Mouse (Mus musculus) liver, adult 2 months (tissue): ENCODE measurements around the gene Hmcn2. TPM values are rescaled to one million over a fixed set of nuclear protein-coding genes. Genes with fewer than 3 reads are reported as not detected.
A peak's percentile ranks its signal among the peaks of the same experiment; 100 is the strongest.

Experiments
- DNase-seq: peaks from one replicate; pipeline ENCODE4 v3.0.0-alpha.2; 2011; ENCODE audit warnings: low read depth, low spot score; ENCODE audit errors: extremely low read depth
- H3K27ac ChIP-seq: fragments of 200-500 bp; replicated peaks from 2 replicates; pipeline ENCODE4 v1.5.1; 2012; ENCODE audit warnings: low read depth, mild to moderate bottlenecking, control low read depth, inconsistent platforms, low read length; ENCODE audit not compliant: insufficient read depth
- H3K27me3 ChIP-seq: fragments of 200-500 bp; 2 replicates; pipeline ENCODE4 v1.6.1; 2012; ENCODE audit warnings: mild to moderate bottlenecking, moderate library complexity, low read length, inconsistent platforms; ENCODE audit not compliant: control insufficient read depth, insufficient read depth
- H3K36me3 ChIP-seq: fragments of 200-500 bp; 2 replicates; pipeline ENCODE4 v1.6.1; 2012; ENCODE audit warnings: low read length, inconsistent platforms; ENCODE audit not compliant: control insufficient read depth, insufficient read depth
- H3K4me1 ChIP-seq: fragments of 200-500 bp; 2 replicates; pipeline ENCODE4 v1.6.1; 2011; ENCODE audit warnings: low read length; ENCODE audit not compliant: control insufficient read depth, insufficient read depth
- H3K4me3 ChIP-seq: fragments of 200-500 bp; 2 replicates; pipeline ENCODE4 v1.5.1; 2011; ENCODE audit warnings: low read depth, mild to moderate bottlenecking, control low read depth, low read length, moderate library complexity; ENCODE audit not compliant: insufficient read depth
- H3K79me2 ChIP-seq: fragments of 200-500 bp; 2 replicates; pipeline ENCODE4 v1.6.1; 2012; ENCODE audit warnings: inconsistent platforms, mild to moderate bottlenecking, low read length, moderate library complexity; ENCODE audit not compliant: control insufficient read depth, insufficient read depth
- H3K9ac ChIP-seq: fragments of 200-500 bp; 2 replicates; pipeline ENCODE4 v1.6.1; 2012; ENCODE audit warnings: low read depth, mild to moderate bottlenecking, control low read depth, inconsistent platforms, low read length
- CTCF ChIP-seq: fragments of 200-500 bp; IDR thresholded peaks from 2 replicates; pipeline ENCODE4 v1.5.1; 2011; ENCODE audit warnings: low read depth, low read length, control low read depth
- POLR2A ChIP-seq: fragments of 200-500 bp; IDR thresholded peaks from 2 replicates; pipeline ENCODE4 v1.6.1; 2011; ENCODE audit warnings: low read length, control low read depth; ENCODE audit not compliant: insufficient read depth; ENCODE audit errors: extremely low read depth
- WGBS: fragments of 180-500 bp; shearing (Covaris S2); methylation state at CpG from one replicate; pipeline ENCODE4 v1.1.7; 2018; 5-methylcytosine and 5-hydroxymethylcytosine counted together
- polyA plus RNA-seq: library from polyadenylated mRNA; depleted of rRNA; stranded (reverse); fragments of >200 nt; gene quantifications from 2 replicates; pipeline ENCODE4 v1.2.3, GENCODE M21; 2012
- total RNA-seq: library from RNA; depleted of rRNA; stranded (reverse); fragments of >200 nt; gene quantifications from 2 replicates; pipeline ENCODE4 v1.2.3, GENCODE M21; 2014

Gene Hmcn2
- total and polyA plus RNA-seq, 2 experiments, result 0.46 to 1.8 TPM

DNA sequence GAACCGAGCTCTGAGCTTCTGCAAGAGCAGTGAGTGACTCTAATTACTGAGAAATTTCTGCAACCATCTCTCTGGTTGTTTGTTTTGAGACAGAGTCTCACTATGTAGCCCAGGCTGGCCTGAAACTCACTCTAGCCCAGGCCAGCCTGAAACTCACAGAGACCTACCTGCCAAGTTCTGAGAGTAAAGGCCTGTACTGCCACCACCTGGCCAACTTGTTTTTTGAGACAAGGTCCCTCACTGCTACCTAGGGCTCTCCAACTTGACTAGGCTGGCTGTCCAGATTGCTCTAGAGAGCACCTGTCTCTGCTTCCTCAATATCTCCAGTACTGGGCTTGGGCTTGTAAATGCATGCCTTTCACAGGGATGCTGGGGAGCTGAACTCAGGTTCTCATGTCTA is 43.1 kb upstream of the Hmcn2 start:
- DNase-seq, result no peak
- Histone ChIP-seq H3K27me3 (no peaks in the 10 kb centered on the region), H3K36me3 (no peaks in the 10 kb centered on the region), H3K27ac (no peak overlapping the region), H3K9ac (no peak overlapping the region), H3K4me1 (no peaks in the 10 kb centered on the region), H3K79me2 (no peaks in the 10 kb centered on the region), H3K4me3 (no peak overlapping the region)
- 90% methylated on average over 1 of the region's 1 CpGs for WGBS
- TF ChIP-seq CTCF (0 out of 2 replicates have a peak, but pooled peaks have one; percentile 14), POLR2A (no peak)

DNA sequence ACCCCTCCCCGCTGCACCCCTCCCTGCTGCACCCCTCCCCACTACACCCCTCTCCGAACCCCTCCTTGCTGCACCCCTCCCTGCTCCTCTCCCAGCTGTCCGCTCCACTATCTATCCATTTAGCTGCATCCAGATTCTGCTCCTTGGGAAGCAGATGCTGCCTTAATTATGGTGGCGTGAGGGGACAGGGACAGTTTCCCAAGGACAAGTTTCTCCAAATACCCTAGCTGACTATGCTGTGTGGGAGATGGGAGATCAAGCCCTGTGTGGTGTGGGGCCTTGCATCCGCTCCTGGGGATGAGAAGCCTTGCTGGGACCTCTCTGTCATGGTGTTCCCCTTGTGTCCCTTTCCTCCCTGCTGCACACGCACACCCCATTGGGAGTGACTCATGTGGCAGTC is 39.2 kb upstream of the Hmcn2 start:
- no peak overlapping the region for H3K9ac ChIP-seq
- TF ChIP-seq POLR2A (no peak), CTCF (no peak)
- no peaks in the 10 kb centered on the region for H3K36me3 ChIP-seq
- DNase-seq, result no peak
- H3K27ac ChIP-seq, result no peak overlapping the region
- H3K27me3 ChIP-seq, result no peaks in the 10 kb centered on the region
- WGBS, result 90% methylated on average over 6 of the region's 6 CpGs
- H3K4me1 ChIP-seq, result no peaks in the 10 kb centered on the region
- H3K4me3 ChIP-seq, result no peak overlapping the region
- no peaks in the 10 kb centered on the region for H3K79me2 ChIP-seq

DNA sequence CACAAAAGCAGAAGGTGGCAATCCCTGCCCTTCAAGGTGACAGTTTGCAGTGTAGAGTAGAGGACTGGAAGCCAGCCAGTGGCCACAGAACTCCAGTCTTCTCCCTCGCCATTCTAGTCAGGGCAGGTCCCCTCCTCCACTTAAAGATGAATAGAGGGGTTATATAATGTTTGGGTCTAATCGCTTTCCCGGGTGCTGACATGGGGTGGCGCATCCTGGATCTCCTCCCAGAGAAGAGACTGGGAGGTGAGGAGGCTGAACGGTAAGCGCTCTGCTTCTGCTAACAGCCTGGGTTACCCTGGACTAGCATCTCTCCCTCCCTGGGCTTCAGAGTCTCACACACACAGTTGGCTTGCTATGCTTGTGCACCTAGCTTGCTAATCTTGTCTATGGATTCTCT is 36.4 kb upstream of the Hmcn2 start:
- H3K4me1 ChIP-seq, result no peaks in the 10 kb centered on the region

DNA sequence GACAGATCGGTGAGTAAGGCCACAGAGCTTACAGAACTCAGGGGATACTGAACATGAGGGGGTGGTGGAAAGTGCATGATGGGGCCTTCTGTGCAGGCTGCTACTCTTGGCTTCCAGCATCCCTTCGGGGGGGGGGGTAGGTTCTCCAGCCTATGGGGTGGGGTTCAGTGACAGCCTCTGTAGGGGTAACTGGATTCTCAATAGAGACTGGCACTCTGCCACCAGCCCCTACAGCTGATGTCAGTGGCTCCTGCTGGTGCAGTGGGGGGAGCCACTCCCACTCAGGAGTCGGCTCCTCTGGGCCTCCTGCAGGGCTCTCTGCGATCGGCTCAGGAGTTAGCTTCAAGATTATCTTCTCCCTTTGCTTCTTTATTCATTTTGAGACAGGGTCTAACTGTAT is 35.7 kb upstream of the Hmcn2 start:
- H3K36me3 ChIP-seq, result no peaks in the 10 kb centered on the region
- no peaks in the 10 kb centered on the region for H3K27me3 ChIP-seq
- H3K4me1 ChIP-seq, result no peaks in the 10 kb centered on the region
- no peaks in the 10 kb centered on the region for H3K79me2 ChIP-seq
- no peak overlapping the region for H3K27ac ChIP-seq
- H3K4me3 ChIP-seq, result no peak overlapping the region
- TF ChIP-seq POLR2A (no peak), CTCF (no peak)
- no peak for DNase-seq
- H3K9ac ChIP-seq, result no peak overlapping the region
- 89% methylated on average over 5 of the region's 5 CpGs for WGBS

More for the DNA sequence above, 36.4 kb upstream of the Hmcn2 start:
- H3K36me3 ChIP-seq, result no peaks in the 10 kb centered on the region
- no peaks in the 10 kb centered on the region for H3K79me2 ChIP-seq
- H3K9ac ChIP-seq, result no peak overlapping the region
- no peak for DNase-seq
- H3K4me3 ChIP-seq, result no peak overlapping the region
- H3K27me3 ChIP-seq, result no peaks in the 10 kb centered on the region
- TF ChIP-seq CTCF (no peak), POLR2A (no peak)
- H3K27ac ChIP-seq, result no peak overlapping the region
- WGBS, result 80% methylated on average over 6 of the region's 6 CpGs

DNA sequence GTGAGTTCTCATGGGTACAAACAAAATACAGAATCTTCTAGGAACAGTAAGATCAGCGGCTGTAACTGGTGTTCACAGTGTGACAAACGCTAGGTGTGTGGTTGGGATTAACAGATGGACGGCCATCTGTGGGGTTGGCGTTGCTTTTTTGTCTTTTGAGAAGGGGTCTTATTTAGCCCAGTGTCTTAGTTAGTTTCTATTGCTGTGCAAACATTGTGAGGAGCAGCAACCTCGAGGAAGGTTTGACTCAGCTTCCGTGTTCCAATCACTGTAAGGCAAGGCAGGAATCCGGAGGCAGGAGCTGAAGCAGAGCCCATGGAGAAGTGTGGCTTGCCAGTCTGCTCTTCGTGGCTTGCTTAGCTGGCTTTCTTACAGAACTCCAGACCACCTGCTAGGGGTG is 33.1 kb upstream of the Hmcn2 start:
- 82% methylated on average over 8 of the region's 8 CpGs for WGBS
- Histone ChIP-seq H3K27ac (no peak overlapping the region), H3K27me3 (no peaks in the 10 kb centered on the region), H3K9ac (no peak overlapping the region), H3K36me3 (no peaks in the 10 kb centered on the region), H3K4me1 (no peaks in the 10 kb centered on the region), H3K4me3 (no peak overlapping the region), H3K79me2 (no peaks in the 10 kb centered on the region)
- no peak for DNase-seq
- TF ChIP-seq POLR2A (no peak), CTCF (no peak)

DNA sequence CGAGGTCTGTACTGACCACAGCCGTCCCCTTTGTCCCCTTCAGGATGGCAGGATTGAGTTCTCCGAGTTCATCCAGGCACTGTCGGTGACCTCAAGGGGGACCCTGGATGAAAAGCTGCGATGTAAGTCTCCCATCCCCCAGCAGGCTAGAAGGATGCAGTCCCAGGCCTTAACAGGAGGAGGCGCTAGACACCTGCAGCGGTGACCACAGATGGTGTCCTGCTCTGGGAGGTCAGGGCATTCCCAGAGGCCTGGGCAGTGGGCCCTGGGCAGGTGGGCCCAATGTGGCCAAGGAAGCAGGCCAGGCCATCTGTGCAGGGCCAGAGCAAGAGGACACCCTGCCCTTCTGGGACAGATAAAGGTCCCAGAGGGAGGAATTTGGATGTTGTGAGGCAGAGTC is 31.9 kb upstream of the Hmcn2 start:
- DNase-seq, result no peak
- Histone ChIP-seq H3K4me1 (no peaks in the 10 kb centered on the region), H3K79me2 (no peaks in the 10 kb centered on the region), H3K27me3 (no peaks in the 10 kb centered on the region), H3K9ac (no peak overlapping the region), H3K36me3 (no peaks in the 10 kb centered on the region), H3K4me3 (no peak overlapping the region), H3K27ac (no peak overlapping the region)
- TF ChIP-seq CTCF (peak; percentile 36; the same call in 1 of the 2 replicates), POLR2A (no peak)
- 63% methylated on average over 7 of the region's 7 CpGs for WGBS
